Mouse (Mus musculus) hindbrain, embryonic 11.5 days (tissue): ENCODE data around the gene Ccl1. TPM values are rescaled to one million over a fixed set of nuclear protein-coding genes. Genes with fewer than 3 reads are reported as not detected.

Source experiments
- ATAC-seq: fragments of 200-750 bp; cut with Nextera tagmentation; 2 replicates; pipeline ENCODE4 v1.8.0; 2017; ENCODE audit warnings: mild to moderate bottlenecking, moderate TSS enrichment, moderate library complexity; ENCODE audit not compliant: low FRiP score
- DNase-seq: peaks from one replicate; pipeline ENCODE4 v3.0.0-alpha.2; 2015; ENCODE audit warnings: low spot score
- H3K27ac ChIP-seq: fragments of 300-500 bp; sonication (generic); 2 replicates; pipeline ENCODE4 v1.5.1; 2014; ENCODE audit warnings: mild to moderate bottlenecking, low read depth, low read length
- H3K27me3 ChIP-seq: fragments of 300-500 bp; sonication (generic); 2 replicates; pipeline ENCODE4 v1.6.1; 2014; ENCODE audit warnings: mild to moderate bottlenecking, low read length, moderate library complexity, mixed read lengths; ENCODE audit not compliant: control insufficient read depth, insufficient read depth
- H3K36me3 ChIP-seq: fragments of 300-500 bp; sonication (generic); 2 replicates; pipeline ENCODE4 v1.6.1; 2014; ENCODE audit warnings: mild to moderate bottlenecking, low read length, moderate library complexity, mixed read lengths; ENCODE audit not compliant: control insufficient read depth, insufficient read depth
- H3K4me1 ChIP-seq: fragments of 300-500 bp; sonication (generic); replicated peaks from 2 replicates; pipeline ENCODE4 v1.6.1; 2014; ENCODE audit warnings: low read length, mixed read lengths; ENCODE audit not compliant: control insufficient read depth, insufficient read depth
- H3K4me2 ChIP-seq: fragments of 300-500 bp; sonication (generic); replicated peaks from 2 replicates; pipeline ENCODE4 v1.6.1; 2014; ENCODE audit warnings: mild to moderate bottlenecking, low read depth, low read length
- H3K4me3 ChIP-seq: fragments of 300-500 bp; sonication (generic); 2 replicates; pipeline ENCODE4 v1.5.1; 2014; ENCODE audit warnings: low read depth, low read length
- H3K9ac ChIP-seq: fragments of 300-500 bp; sonication (generic); 2 replicates; pipeline ENCODE4 v1.6.1; 2014; ENCODE audit warnings: low read depth, low read length
- H3K9me3 ChIP-seq: fragments of 300-500 bp; sonication (generic); 2 replicates; pipeline ENCODE4 v1.6.1; 2016; ENCODE audit warnings: low read length; ENCODE audit not compliant: control insufficient read depth
- WGBS: fragments of 180-500 bp; shearing (Covaris S2); extraction: QIAGEN DNeasy Blood & Tissue Kit; methylation state at CpG from one replicate; pipeline ENCODE4 v1.1.7; 2014; 5-methylcytosine and 5-hydroxymethylcytosine counted together
- polyA plus RNA-seq: library from polyadenylated mRNA; unstranded; fragments of >200 nt; fragmentation: Nextera tagmentation; extraction: Ambion mirVana; gene quantifications from 2 replicates; pipeline ENCODE4 v1.2.1, GENCODE M21; 2014

Gene Ccl1
- polyA plus RNA-seq, 1 experiment from 2014 or later, result not detected

DNA sequence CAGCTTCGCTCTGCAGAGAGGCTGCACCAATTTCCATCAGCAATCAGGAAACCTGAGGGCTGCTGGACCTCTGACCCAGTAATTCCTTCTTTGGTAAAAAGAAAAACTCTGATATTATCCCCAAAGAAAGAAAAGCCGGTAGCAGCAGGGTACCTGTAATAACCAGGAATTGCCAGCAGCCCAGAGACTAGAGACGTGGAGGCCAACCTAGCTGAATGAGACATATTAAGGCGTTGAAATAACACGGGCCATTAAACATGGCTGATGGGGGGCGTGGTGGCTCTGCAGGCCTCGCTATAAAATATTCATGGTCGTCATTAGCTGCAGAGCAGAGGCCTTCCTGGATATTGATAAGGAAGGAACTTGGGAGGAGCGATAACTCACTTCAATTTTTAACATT is 78.5 kb downstream of the Ccl1 start:
- Histone ChIP-seq H3K27ac (no peak overlapping the region), H3K27me3 (no peaks in the 10 kb centered on the region), H3K4me3 (no peak overlapping the region), H3K36me3 (no peaks in the 10 kb centered on the region), H3K4me2 (no peak overlapping the region), H3K9ac (no peak overlapping the region), H3K4me1 (no peaks in the 10 kb centered on the region), H3K9me3 (no peaks in the 10 kb centered on the region)
- WGBS, result 61% methylated on average over 9 of the region's 9 CpGs
- DNase-seq (no peak), ATAC-seq (no peak)

DNA sequence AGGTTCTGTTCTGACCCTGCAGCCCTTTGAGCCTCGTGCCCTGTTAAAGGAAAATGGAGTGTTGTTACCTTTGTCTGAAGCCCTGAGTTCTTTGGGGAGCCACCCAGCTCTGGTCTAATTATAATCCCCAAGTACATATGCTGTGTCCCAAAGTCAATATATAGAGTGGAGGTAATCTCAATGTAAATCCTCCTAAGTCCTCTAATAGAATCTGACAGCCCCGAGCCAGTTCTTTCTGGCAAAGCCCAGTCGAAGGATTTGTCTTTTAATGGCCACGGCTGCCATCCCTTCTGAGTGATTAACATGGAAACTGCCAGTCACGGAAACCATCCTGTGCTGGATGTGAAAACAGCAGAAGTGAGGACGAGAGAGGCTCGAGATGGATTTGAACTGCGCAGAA is 79.6 kb downstream of the Ccl1 start:
- Histone ChIP-seq H3K9me3 (no peaks in the 10 kb centered on the region), H3K27me3 (no peaks in the 10 kb centered on the region), H3K4me3 (no peak overlapping the region), H3K36me3 (no peaks in the 10 kb centered on the region), H3K27ac (no peak overlapping the region; the same call in 1 of the 2 replicates), H3K4me2 (no peak overlapping the region), H3K9ac (no peak overlapping the region), H3K4me1 (no peaks in the 10 kb centered on the region)
- ATAC-seq (no peak), DNase-seq (no peak)
- 77% methylated on average over 8 of the region's 8 CpGs for WGBS

DNA sequence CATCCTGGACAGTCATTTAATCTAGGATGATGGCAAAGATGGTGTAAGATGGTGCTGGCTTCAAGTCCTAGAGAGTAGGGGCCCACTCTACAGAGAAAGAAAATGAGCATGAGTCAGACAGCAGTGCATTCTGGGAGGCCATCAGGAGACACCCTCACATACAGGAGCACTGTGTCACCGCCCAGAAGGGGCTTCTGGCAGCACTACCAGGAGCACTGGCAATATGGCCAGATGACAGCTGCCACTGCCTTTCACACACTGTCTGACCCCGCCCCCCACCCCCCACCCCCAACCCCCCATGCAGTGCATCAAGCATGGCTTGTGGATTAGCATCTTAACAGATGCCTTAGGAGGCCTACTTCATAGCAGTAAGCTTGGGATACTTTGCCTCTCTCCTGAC is 89.0 kb downstream of the Ccl1 start:
- Histone ChIP-seq H3K9ac (no peak overlapping the region), H3K27ac (no peak overlapping the region), H3K4me3 (no peak overlapping the region), H3K9me3 (no peaks in the 10 kb centered on the region), H3K27me3 (no peaks in the 10 kb centered on the region), H3K4me2 (no peak overlapping the region), H3K36me3 (no peaks in the 10 kb centered on the region), H3K4me1 (no peaks in the 10 kb centered on the region)
- 34% methylated on average over 2 of the region's 2 CpGs for WGBS
- ATAC-seq, result no peak
- DNase-seq, result no peak

DNA sequence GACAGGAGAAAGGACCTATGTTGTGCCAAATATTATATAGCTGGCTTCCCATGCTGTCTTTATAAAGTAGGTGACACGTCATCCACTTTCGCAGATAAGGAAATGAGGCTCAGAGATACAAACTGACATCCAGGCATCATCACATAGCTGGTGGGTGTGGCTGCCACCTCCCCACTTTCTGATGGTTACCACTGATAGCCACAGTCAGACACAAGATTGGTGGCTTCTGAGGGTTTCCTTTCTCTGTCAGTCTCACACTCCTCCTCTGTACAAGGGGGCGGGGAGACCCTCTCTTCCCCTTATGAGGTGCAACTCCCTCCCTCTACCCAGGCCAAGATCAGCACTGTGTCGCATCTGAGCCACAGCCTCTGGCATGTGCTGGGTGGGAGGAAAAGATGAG is 91.1 kb downstream of the Ccl1 start:
- Histone ChIP-seq H3K4me1 (no peaks in the 10 kb centered on the region), H3K9ac (no peak overlapping the region), H3K4me2 (no peak overlapping the region), H3K4me3 (no peak overlapping the region), H3K27me3 (no peaks in the 10 kb centered on the region), H3K9me3 (no peaks in the 10 kb centered on the region), H3K27ac (no peak overlapping the region), H3K36me3 (no peaks in the 10 kb centered on the region)
- DNase-seq (no peak), ATAC-seq (no peak)
- WGBS, result 81% methylated on average over 4 of the region's 4 CpGs

DNA sequence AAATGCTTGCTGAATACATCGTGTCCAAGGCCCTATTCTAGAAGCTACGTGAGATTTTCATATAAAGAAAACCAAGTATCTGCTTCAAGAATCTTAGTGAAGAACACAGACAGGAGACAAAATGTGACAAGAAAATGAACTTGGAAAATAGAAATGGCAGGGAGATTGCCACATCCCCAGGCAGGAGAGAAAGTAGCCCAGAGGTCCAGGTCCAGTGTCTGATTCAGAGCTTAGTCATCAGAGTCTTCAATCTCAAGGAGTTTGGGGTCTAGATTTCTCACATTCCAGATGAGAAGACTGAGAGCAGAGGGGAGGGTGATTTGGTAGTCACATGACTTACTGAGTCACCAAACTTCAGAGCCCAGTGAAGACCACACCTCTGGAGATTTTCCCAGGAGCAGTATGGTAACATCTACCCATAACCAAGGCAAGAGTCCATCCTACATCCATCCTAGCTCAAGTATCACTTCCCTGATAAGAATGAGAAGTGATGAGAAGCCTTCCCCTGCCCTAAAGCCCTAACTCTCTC is 98.5 kb downstream of the Ccl1 start:
- no peak overlapping the region for H3K4me3 ChIP-seq
- ATAC-seq (no peak), DNase-seq (no peak)
- H3K9ac ChIP-seq, result no peak overlapping the region
- 89% methylated on average over 2 of the region's 2 CpGs for WGBS
- H3K4me2 ChIP-seq, result no peak overlapping the region
- no peak overlapping the region for H3K27ac ChIP-seq
- H3K4me1 ChIP-seq, result no peaks in the 10 kb centered on the region
- H3K27me3 ChIP-seq, result no peaks in the 10 kb centered on the region
- no peaks in the 10 kb centered on the region for H3K9me3 ChIP-seq
- no peaks in the 10 kb centered on the region for H3K36me3 ChIP-seq

DNA sequence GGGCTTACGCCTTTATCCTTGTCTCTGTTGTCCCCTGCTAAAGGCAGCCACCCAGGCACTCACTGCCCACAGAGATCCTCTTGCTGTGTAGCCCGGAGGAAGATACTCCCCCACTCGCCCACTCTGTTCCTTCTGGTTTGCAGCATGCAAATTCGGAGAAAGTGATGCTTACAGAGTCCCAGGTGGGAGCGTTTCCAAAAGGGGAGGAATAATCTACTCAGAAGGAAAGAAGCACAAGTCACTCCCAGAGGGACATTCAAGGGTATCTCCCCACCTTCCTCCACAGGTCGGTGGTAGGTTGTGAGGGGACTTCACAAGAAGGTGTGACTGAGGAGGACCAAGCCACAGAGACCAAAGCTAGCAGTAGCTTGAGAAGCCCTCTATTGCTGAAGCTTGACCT is 100.3 kb downstream of the Ccl1 start:
- Histone ChIP-seq H3K4me1 (no peaks in the 10 kb centered on the region), H3K4me2 (no peak overlapping the region), H3K9me3 (no peaks in the 10 kb centered on the region), H3K36me3 (no peaks in the 10 kb centered on the region), H3K4me3 (no peak overlapping the region), H3K27me3 (no peaks in the 10 kb centered on the region), H3K27ac (no peak overlapping the region), H3K9ac (no peak overlapping the region)
- 94% methylated on average over 6 of the region's 6 CpGs for WGBS
- no peak for DNase-seq
- no peak for ATAC-seq

DNA sequence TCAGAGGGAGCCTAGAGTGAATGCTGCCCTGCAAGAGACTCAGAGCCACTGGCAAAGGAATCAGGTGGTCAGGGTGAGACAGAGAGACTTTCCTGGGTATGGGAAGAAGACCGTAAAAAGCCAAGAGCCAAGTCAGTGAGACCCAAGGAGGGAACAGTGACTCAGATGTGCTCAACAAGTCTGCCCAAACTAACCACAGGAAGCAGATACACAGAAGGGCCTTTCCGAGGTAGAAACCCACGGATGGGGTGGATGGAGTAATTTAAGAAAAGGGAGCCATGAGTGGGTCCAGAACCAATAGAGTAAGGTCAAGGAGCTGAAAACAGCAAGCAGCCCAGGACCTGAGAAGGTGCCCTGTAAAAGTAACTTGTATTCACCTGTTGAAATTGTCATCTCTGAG is 101.8 kb downstream of the Ccl1 start:
- Histone ChIP-seq H3K36me3 (no peaks in the 10 kb centered on the region), H3K4me2 (no peak overlapping the region), H3K4me1 (no peaks in the 10 kb centered on the region), H3K9ac (no peak overlapping the region), H3K27me3 (no peaks in the 10 kb centered on the region), H3K9me3 (no peaks in the 10 kb centered on the region), H3K4me3 (no peak overlapping the region), H3K27ac (no peak overlapping the region)
- no peak for ATAC-seq
- WGBS, result 78% methylated on average over 3 of the region's 3 CpGs
- DNase-seq, result no peak

DNA sequence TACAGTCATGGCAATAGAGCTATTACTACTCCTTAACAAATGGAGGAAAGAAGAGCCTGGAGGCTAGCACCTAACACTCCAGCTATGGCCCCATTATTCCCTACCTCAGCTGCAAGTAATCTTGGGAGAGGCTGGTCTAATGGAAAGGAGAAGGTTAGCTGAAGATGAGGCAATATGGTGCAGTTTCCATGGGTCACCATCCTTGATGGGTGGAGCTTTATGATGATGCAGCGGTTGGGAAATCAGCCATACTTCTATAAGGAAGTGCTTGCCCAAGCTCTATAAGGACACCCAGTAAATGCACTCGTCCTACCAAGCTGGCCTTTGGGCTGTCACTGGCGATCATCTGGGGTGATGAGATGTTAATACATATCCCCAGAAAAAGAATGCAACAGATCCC is 107.7 kb downstream of the Ccl1 start:
- Histone ChIP-seq H3K4me3 (no peak overlapping the region), H3K4me1 (no peaks in the 10 kb centered on the region), H3K4me2 (no peak overlapping the region), H3K36me3 (no peaks in the 10 kb centered on the region), H3K27ac (no peak overlapping the region), H3K27me3 (no peaks in the 10 kb centered on the region), H3K9ac (no peak overlapping the region), H3K9me3 (no peaks in the 10 kb centered on the region)
- no peak for ATAC-seq
- WGBS, result 77% methylated on average over 3 of the region's 3 CpGs
- DNase-seq, result no peak

DNA sequence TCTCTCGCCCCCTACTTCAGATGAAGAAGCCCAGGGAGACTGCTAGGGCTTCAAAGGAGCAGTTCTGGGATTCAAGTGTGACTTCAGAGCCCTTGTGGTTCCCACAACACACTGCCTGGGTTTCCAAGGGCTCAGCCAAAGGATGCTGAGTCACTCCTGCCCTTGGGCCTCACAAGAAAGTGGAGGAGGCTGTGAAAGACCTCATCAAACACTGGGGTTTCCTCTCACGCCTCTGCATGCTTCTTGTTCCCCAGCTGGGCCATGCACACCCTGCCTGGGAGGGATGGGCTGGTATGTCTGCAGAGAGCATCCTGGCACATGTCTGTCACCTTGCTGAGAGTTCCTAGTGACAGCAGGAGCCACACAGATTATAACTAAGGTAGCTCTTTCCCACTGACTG is 110.5 kb downstream of the Ccl1 start:
- DNase-seq (no peak), ATAC-seq (no peak)
- no peaks in the 10 kb centered on the region for H3K27me3 ChIP-seq
- H3K4me3 ChIP-seq, result no peak overlapping the region
- no peak overlapping the region for H3K9ac ChIP-seq
- no peaks in the 10 kb centered on the region for H3K4me1 ChIP-seq
- no peaks in the 10 kb centered on the region for H3K36me3 ChIP-seq
- no peak overlapping the region for H3K27ac ChIP-seq
- H3K9me3 ChIP-seq, result no peaks in the 10 kb centered on the region
- WGBS, result 69% methylated on average over 2 of the region's 2 CpGs
- no peak overlapping the region for H3K4me2 ChIP-seq
